26 mouse cellular contexts compared by ENCODE assay signal in genomic region chr15:88937291-88937650, GRCm38 (mm10). TPM values are rescaled to one million over a fixed set of nuclear protein-coding genes. Genes with fewer than 3 reads are reported as not detected.
"Had no signal": no experiment of that assay in that cellular context is flagged by ENCODE, and none has a peak within 500 bp of the region (broad histone marks: within the 10 kb centered on the region; RNA-seq: fewer than 3 reads in every experiment).

No protein-coding gene starts in this region.

- DNase-seq: kidney, adult 2 months; kidney, postnatal 25 days; layer of hippocampus, postnatal 36 days; left cerebral cortex, postnatal 4 days; liver, postnatal 0 days; lung, embryonic 14.5 days; midbrain, embryonic 14.5 days; right cerebral cortex, postnatal 14 days; right cerebral cortex, postnatal 4 days; thymus, adult 18-20 months; thymus, postnatal 36 days had no signal

- ATAC-seq: intestine, postnatal 0 days; liver, postnatal 0 days had no signal

- H3K27ac ChIP-seq: kidney, postnatal 0 days; left cerebral cortex, adult 2 months; limb, embryonic 12.5 days; limb, embryonic 15.5 days; liver, embryonic 14.5 days; midbrain, embryonic 10.5 days; neural tube, embryonic 13.5 days had no signal

- H3K4me3 ChIP-seq: left cerebral cortex, adult 2 months; limb, embryonic 12.5 days; limb, embryonic 15.5 days; midbrain, embryonic 10.5 days; neural tube, embryonic 13.5 days had no signal

- H3K36me3 ChIP-seq: limb, embryonic 12.5 days; limb, embryonic 15.5 days; midbrain, embryonic 10.5 days; neural tube, embryonic 13.5 days had no signal

RNA-seq across cellular contexts. Expression of gene Ttll8, which starts 16.9 kb away (rescaled TPM):
- total RNA-seq: megakaryocyte progenitor cell, adult 5-6 weeks; neutrophil, adult 5-6 weeks had no signal
- polyA plus RNA-seq: intestine, postnatal 0 days; kidney, embryonic 14.5 days; kidney, postnatal 0 days; limb, embryonic 12.5 days; limb, embryonic 15.5 days; liver, embryonic 11.5 days; liver, embryonic 14.5 days; liver, postnatal 0 days; lung, embryonic 14.5 days; midbrain, embryonic 10.5 days; midbrain, embryonic 14.5 days; neural tube, embryonic 13.5 days; stomach, embryonic 16.5 days; urinary bladder, adult 2 months had no signal

RNA-seq across cellular contexts. Expression of gene Mlc1, which starts 41.5 kb away (rescaled TPM):
- total RNA-seq: megakaryocyte progenitor cell, adult 5-6 weeks; neutrophil, adult 5-6 weeks had no signal
- polyA plus RNA-seq: intestine, postnatal 0 days; kidney, adult 2 months; kidney, embryonic 14.5 days; limb, embryonic 12.5 days; liver, embryonic 11.5 days; liver, embryonic 14.5 days; liver, postnatal 0 days; lung, embryonic 14.5 days; stomach, embryonic 16.5 days had no signal

RNA-seq across cellular contexts. Expression of gene Mov10l1, which starts 45.4 kb away (rescaled TPM):
- total RNA-seq: layer of hippocampus, postnatal 10 days; layer of hippocampus, postnatal 36 days; left cerebral cortex, adult 2 months; megakaryocyte progenitor cell, adult 5-6 weeks; neutrophil, adult 5-6 weeks had no signal
- polyA plus RNA-seq: intestine, postnatal 0 days; kidney, embryonic 14.5 days; kidney, postnatal 0 days; limb, embryonic 12.5 days; liver, embryonic 14.5 days; liver, postnatal 0 days; lung, embryonic 14.5 days; midbrain, embryonic 10.5 days; midbrain, embryonic 14.5 days; stomach, embryonic 16.5 days had no signal
